Mouse (Mus musculus) kidney, embryonic 16.5 days (tissue): ENCODE measurements around the gene Marc2. TPM values are rescaled to one million over a fixed set of nuclear protein-coding genes. Genes with fewer than 3 reads are reported as not detected.

Experiments
- ATAC-seq: fragments of 200-750 bp; cut with Nextera tagmentation; 2 replicates; pipeline ENCODE4 v1.8.0; 2017; ENCODE audit warnings: moderate TSS enrichment; ENCODE audit not compliant: low FRiP score, low TSS enrichment
- H3K27ac ChIP-seq: fragments of 300-500 bp; sonication (generic); 2 replicates; pipeline ENCODE4 v1.5.1; 2014; ENCODE audit warnings: low read length
- H3K27me3 ChIP-seq: fragments of 300-500 bp; sonication (generic); 2 replicates; pipeline ENCODE4 v1.6.1; 2014; ENCODE audit warnings: low read length, control low read depth, mixed read lengths; ENCODE audit not compliant: insufficient read depth
- H3K36me3 ChIP-seq: fragments of 300-500 bp; sonication (generic); 2 replicates; pipeline ENCODE4 v1.6.1; 2014; ENCODE audit warnings: low read length, control low read depth, mixed read lengths; ENCODE audit not compliant: insufficient read depth
- H3K4me1 ChIP-seq: fragments of 300-500 bp; sonication (generic); 2 replicates; pipeline ENCODE4 v1.6.1; 2014; ENCODE audit warnings: low read length, control low read depth, mixed read lengths; ENCODE audit not compliant: insufficient read depth
- H3K4me2 ChIP-seq: fragments of 300-500 bp; sonication (generic); replicated peaks from 2 replicates; pipeline ENCODE4 v1.6.1; 2014; ENCODE audit warnings: low read depth, low read length
- H3K4me3 ChIP-seq: fragments of 300-500 bp; sonication (generic); 2 replicates; pipeline ENCODE4 v1.5.1; 2014; ENCODE audit warnings: mild to moderate bottlenecking, low read length
- H3K9ac ChIP-seq: fragments of 300-500 bp; sonication (generic); replicated peaks from 2 replicates; pipeline ENCODE4 v1.6.1; 2014; ENCODE audit warnings: low read length
- H3K9me3 ChIP-seq: fragments of 300-500 bp; sonication (generic); 2 replicates; pipeline ENCODE4 v1.6.1; 2016; ENCODE audit warnings: low read length, control low read depth
- WGBS: fragments of 180-500 bp; shearing (Covaris S2); extraction: QIAGEN DNeasy Blood & Tissue Kit; methylation state at CpG from one replicate; pipeline ENCODE4 v1.1.7; 2014; 5-methylcytosine and 5-hydroxymethylcytosine counted together
- polyA plus RNA-seq: library from polyadenylated mRNA; unstranded; fragments of >200 nt; fragmentation: Nextera tagmentation; extraction: Ambion mirVana; gene quantifications from 2 replicates; pipeline ENCODE4 v1.2.1, GENCODE M21; 2015

Marc2 gene
- polyA plus RNA-seq: 196 and 228 TPM in 2 replicates

DNA sequence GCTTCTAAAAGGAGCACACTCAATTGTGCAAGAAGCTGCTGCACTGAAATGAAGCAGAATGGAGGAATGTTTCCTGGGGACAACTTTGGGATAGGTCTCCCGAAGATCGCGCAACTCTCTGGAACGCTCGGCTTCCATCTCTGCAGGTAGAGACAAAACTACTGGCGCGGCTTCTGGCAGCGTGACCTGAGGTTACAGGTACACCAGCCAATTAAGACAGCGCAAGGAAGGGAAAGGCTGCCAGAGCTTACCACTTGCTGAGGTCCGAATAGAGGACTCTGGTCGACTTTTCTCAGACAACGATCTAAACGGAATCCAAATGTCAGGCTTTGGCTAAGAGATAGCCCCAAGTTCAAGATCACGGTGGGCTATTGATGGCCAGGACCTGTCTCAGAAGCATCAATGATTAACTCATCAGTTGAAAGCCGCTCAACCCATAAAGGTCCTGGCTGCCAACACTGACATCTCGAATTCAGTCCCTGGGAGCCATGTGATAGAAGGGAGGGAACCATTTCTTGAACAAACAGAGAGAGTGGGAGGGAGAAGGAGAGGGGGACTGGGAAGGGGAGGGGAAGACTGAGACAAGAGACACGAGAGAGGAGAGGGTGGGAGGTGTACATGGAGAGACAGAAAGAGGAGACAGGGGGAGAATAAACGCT lies at the start of gene Marc2:
Gene Marc2, minus strand, starts transcription at position 360 of the 659 bp plus-strand sequence.
- Histone ChIP-seq H3K27ac (peak within 1 kb of the TSS; percentile 90), H3K36me3 (no peaks in the 10 kb centered on the region), H3K4me2 (peak within 1 kb of the TSS; percentile 96), H3K27me3 (0 out of 2 replicates have a peak, but pooled peaks cover 3% of the 10 kb centered on the region), H3K4me3 (peak within 1 kb of the TSS; percentile 75), H3K4me1 (peaks cover 27% of the 10 kb centered on the region), H3K9ac (peak within 1 kb of the TSS; percentile 85), H3K9me3 (no peaks in the 10 kb centered on the region)
- 1% methylated on average over 18 of the region's 18 CpGs for WGBS
- ATAC-seq: peak; percentile 1; the same call in 1 of the 2 replicates

DNA sequence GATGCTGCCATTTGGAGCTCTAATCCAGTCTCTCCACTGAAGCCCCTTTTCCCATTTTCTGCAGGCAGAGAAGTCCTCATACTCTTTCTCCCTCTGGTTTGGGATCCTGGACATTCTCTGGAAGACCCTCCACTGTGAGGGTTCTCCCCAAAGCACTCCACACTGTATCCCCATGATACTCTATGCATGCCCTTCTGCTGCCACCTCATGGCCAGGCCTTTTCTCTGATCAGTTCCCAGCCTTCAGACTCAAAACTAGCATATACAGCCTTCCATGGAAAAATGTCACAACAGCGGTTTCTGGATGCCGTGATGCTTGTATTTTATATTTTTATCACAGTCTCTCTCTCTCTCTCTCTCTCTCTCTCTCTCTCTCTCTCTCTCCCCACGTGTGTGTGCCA lies 45.7 kb upstream of the Marc2 start:
- no peak overlapping the region for H3K4me3 ChIP-seq
- no peak for ATAC-seq
- no peak overlapping the region for H3K9ac ChIP-seq
- no peak overlapping the region for H3K27ac ChIP-seq
- no peaks in the 10 kb centered on the region for H3K9me3 ChIP-seq
- H3K4me2 ChIP-seq: no peak overlapping the region
- 77% methylated on average over 3 of the region's 3 CpGs for WGBS
- H3K36me3 ChIP-seq: no peaks in the 10 kb centered on the region
- H3K27me3 ChIP-seq: no peaks in the 10 kb centered on the region
- H3K4me1 ChIP-seq: no peaks in the 10 kb centered on the region

DNA sequence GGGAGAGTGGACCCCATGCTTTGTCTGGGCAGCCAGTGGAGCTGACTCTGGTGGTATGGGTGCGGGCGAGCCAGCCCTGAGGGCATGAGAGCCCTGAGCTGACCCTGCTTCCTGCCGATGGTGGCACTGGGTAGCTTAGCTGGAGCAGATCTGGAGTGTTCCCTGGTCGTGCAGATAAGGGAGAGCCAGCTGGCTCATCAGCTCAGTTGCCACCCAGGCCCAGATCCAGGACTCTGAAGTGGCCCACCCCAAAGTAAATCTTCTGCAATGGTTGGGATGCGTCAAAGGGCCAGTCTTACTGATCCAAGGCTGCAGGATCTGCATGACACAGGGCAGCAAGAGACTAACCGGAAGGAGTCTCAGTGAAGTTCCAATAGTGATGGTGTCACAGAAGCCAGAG lies 43.2 kb upstream of the Marc2 start:
- H3K4me3 ChIP-seq: no peak overlapping the region
- no peak overlapping the region for H3K4me2 ChIP-seq
- WGBS: 88% methylated on average over 6 of the region's 6 CpGs
- no peaks in the 10 kb centered on the region for H3K27me3 ChIP-seq
- H3K36me3 ChIP-seq: no peaks in the 10 kb centered on the region
- no peak overlapping the region for H3K27ac ChIP-seq
- H3K9ac ChIP-seq: no peak overlapping the region
- H3K4me1 ChIP-seq: no peaks in the 10 kb centered on the region
- no peaks in the 10 kb centered on the region for H3K9me3 ChIP-seq
- ATAC-seq: no peak

DNA sequence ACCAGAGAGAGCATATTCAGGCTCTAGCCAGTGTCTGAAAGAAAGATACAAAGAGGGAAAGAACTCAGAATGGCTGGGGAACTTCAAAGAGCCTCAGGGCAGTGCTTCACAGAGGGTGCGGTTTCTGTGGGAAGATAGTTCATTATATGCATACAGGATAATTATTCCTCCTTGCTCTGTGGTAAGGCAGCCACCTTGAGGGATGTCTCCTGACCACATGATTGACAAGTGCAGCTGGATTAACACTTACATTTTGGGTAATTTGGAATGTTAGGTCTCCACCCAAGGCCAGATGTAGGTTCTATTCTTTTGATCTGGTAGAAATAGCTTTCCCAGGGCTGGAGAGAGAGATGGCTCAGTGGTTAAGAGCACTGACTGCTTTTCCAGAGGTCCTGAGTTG lies 39.9 kb upstream of the Marc2 start:
- no peak overlapping the region for H3K4me3 ChIP-seq
- no peak overlapping the region for H3K9ac ChIP-seq
- 76% methylated on average over 1 of the region's 1 CpGs for WGBS
- no peaks in the 10 kb centered on the region for H3K9me3 ChIP-seq
- peaks cover 30% of the 10 kb centered on the region for H3K27me3 ChIP-seq
- no peak for ATAC-seq
- no peaks in the 10 kb centered on the region for H3K36me3 ChIP-seq
- H3K4me2 ChIP-seq: no peak overlapping the region
- 0 out of 2 replicates have a peak, but pooled peaks cover 7% of the 10 kb centered on the region for H3K4me1 ChIP-seq
- H3K27ac ChIP-seq: no peak overlapping the region

DNA sequence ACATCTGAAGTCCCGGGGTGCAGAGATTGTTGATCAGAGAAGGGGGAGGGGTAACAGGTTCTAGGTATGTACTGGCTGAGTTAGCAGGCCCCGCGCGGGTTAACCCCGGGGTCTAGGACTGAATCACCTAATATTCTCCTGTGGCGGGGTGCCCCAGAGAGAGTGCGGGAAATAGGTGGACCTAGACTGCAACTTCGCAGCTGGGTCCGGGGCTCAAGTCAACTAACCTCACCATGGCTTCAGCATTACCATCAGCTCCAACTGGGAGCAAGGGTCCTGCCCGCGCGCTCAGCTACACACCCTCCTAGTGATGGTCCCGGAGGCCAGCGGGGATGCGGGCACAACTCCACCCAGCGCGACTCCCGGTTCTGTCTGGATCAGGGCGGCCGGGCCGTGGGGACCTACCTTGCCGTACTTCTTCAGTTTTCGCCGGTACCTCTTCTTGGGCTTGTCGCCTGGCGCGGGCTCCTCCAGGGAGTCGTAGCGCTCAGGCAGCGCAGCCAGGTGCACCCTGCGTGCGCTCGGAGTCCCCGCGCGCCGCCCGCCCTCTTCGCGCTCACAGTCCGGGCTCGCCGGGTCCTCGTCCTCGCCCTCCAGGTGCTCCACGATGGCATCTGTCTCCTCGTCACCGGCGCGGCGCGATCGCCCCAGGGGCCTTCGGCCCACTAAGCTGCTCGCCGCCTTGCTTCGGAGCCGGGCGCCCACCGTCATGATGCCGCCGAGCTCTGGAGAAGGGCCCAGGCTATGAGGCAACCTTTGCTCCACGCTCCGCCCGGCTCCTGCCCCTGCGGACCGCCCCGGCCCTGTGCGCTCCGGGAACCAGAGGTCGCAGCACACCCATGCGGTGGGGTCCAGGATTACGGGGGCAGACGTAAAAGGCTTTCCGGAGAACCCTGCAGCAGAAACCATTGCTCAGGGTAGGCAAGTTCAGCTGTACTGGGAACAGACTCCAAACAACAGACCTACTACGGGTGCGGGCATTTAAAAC lies 36.3 kb upstream of the Marc2 start, which contains the start of gene C130074G19Rik:
Gene C130074G19Rik, minus strand, starts transcription at position 938 of the 988 bp plus-strand sequence.
- H3K4me3 ChIP-seq: peak within 1 kb of the TSS; percentile 61
- no peaks in the 10 kb centered on the region for H3K36me3 ChIP-seq
- WGBS: 2% methylated on average over 75 of the region's 77 CpGs
- H3K27me3 ChIP-seq: peaks cover 31% of the 10 kb centered on the region
- H3K27ac ChIP-seq: 0 out of 2 replicates have a peak within 1 kb of the TSS, but pooled peaks have one; percentile 27
- peak within 1 kb of the TSS; percentile 82 for H3K4me2 ChIP-seq
- H3K9me3 ChIP-seq: no peaks in the 10 kb centered on the region
- H3K4me1 ChIP-seq: peaks cover 17% of the 10 kb centered on the region; the same call in 1 of the 2 replicates
- peak within 1 kb of the TSS; percentile 77 for H3K9ac ChIP-seq
- peak; percentile 95 for ATAC-seq

DNA sequence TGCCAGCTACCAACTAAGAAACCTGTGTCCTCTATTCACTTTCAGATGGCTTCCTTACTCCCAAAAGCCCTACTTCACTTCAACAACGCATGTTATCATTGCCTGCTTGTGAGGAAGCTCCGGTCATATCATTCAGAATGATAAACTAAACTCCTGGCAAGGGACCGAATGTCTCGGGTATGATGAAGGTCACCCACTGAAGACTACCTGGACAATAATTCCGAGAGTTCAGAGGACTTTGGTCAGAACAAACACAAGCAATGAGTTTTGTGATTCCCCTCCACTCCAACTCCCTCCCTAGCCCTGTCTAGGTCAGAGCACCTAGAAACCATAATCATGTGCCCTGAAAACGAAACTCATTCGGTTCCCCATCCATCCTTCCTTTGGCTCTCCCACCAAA lies 35.6 kb upstream of the Marc2 start:
- Histone ChIP-seq H3K4me3 (peak overlapping the region; percentile 61), H3K9ac (peak overlapping the region; percentile 77; the same call in 1 of the 2 replicates), H3K4me1 (peaks cover 17% of the 10 kb centered on the region; the same call in 1 of the 2 replicates), H3K36me3 (no peaks in the 10 kb centered on the region), H3K9me3 (no peaks in the 10 kb centered on the region), H3K4me2 (peak overlapping the region; percentile 82), H3K27me3 (peaks cover 31% of the 10 kb centered on the region), H3K27ac (no peak overlapping the region)
- no peak for ATAC-seq
- WGBS: 68% methylated on average over 7 of the region's 7 CpGs

DNA sequence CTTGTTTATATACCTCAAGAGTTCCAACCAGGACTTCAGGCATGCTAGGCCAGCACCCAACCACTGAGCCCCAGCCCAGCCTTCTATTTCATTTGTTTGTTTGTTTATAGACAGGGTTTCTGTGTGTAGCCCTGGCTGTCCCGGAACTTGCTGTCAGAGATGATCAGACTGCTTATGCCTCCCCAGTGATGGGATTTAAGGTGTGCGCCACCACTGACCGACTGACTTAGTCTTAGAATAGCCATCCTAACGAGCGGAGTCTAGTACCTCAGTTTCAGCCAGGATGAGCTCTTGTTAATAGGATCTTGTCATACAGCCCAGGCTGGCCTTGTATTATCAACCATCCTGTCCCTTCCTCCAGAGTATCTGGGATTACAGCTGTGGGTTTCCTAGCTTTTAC lies 35.0 kb upstream of the Marc2 start:
- H3K9me3 ChIP-seq: no peaks in the 10 kb centered on the region
- peak overlapping the region; percentile 82 for H3K4me2 ChIP-seq
- peaks cover 17% of the 10 kb centered on the region; the same call in 1 of the 2 replicates for H3K4me1 ChIP-seq
- ATAC-seq: no peak
- no peak overlapping the region for H3K27ac ChIP-seq
- WGBS: 86% methylated on average over 5 of the region's 5 CpGs
- peaks cover 31% of the 10 kb centered on the region for H3K27me3 ChIP-seq
- peak overlapping the region; percentile 77; the same call in 1 of the 2 replicates for H3K9ac ChIP-seq
- peak overlapping the region; percentile 61 for H3K4me3 ChIP-seq
- no peaks in the 10 kb centered on the region for H3K36me3 ChIP-seq

DNA sequence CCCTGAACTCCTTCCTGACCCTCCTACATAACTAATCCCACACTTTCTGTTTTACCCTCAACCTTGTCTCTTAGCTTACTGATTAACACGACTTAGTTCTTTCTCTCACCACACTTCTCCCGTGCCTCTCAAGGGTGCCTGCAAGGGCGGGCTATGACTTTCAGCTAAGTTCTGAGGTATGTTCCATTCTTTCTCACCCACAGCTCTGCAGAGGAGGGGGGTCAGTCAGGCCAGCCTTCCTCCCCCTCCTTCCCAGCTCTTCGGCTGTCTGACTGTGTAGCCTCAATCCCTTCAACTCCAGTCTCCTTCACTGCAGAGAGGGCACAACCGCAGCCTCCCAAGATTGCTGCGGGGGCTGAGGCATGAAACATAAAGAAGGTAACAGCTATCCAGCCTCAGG lies 32.6 kb upstream of the Marc2 start:
- Histone ChIP-seq H3K27me3 (peaks cover 28% of the 10 kb centered on the region), H3K9me3 (no peaks in the 10 kb centered on the region), H3K27ac (peak overlapping the region; percentile 82), H3K4me1 (peaks cover 17% of the 10 kb centered on the region; the same call in 1 of the 2 replicates), H3K9ac (peak overlapping the region; percentile 29; the same call in 1 of the 2 replicates), H3K4me2 (peak overlapping the region; percentile 8; the same call in 1 of the 2 replicates), H3K4me3 (no peak overlapping the region), H3K36me3 (no peaks in the 10 kb centered on the region)
- ATAC-seq: peak; percentile 71
- WGBS: 57% methylated on average over 6 of the region's 6 CpGs

DNA sequence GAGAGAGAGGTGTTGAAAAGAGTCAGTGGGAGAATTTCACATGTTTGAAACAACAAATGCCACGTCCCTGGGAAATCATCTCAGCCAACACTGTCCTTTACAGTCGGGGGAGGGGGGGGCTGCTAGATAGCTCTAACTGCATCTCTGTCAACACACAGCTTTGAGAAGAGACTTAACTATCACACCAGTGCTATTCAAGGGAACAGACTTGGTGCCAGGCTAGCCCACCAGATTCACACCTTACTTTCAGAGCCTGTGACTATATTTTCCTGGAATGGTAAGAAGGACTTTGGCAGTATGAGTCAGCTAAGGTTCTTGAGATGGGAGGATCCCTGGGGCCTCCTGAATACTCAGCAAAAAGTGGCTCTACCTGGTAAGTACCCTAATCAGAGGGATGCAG lies 31.1 kb upstream of the Marc2 start:
- 76% methylated on average over 2 of the region's 2 CpGs for WGBS
- Histone ChIP-seq H3K9ac (no peak overlapping the region), H3K9me3 (no peaks in the 10 kb centered on the region), H3K4me3 (no peak overlapping the region), H3K4me1 (peaks cover 10% of the 10 kb centered on the region; the same call in 1 of the 2 replicates), H3K27ac (no peak overlapping the region), H3K36me3 (no peaks in the 10 kb centered on the region), H3K27me3 (peaks cover 13% of the 10 kb centered on the region), H3K4me2 (no peak overlapping the region)
- ATAC-seq: no peak
